Mouse (Mus musculus) monocyte, adult 2 months (primary cell): ENCODE data around the gene S1pr4.

Experiments used
- DNase-seq, 2 experiments: peaks; one replicate each; pipeline ENCODE4 v3.0.0; 2022; ENCODE audit warnings: low spot score in 2 of 2, low read depth in 1 of 2

S1pr4 gene

DNA sequence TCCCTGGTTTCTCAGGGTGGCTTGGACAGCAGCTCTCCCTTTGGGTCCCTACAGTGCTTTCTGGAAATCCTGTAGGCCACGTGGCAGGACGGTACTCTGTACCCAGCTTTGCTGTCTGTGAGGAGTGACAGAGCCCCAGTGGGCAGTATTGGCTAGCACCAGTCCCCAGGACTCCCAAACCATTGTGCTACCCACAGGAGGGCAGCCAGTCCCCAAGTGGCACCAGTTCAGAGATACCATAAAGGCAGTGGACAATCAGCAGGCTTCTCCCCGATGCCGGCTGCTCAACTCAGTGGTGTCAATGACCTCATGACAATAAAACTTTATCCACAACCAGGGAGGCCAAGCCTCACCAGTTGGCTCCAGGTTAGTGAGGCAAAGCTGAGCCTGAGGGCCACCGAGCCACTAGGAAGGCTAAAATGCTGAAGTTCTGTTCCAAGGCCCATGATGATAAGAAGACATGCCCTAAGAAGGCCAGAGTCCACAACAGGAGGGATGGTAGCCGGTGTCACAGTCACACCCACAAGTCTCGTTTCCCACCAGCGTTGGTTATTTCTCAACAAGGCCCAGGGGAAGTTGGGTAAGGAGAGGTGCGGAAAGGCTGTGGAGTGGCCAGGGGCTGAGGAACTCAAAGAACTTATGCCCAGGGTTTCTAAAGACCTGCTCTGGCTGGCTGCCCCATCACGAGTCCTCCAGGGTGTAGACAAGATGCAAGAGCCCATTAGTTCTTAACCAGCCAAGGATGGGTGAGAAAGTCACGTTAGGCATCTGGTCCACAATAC lies 5.5 kb downstream of the S1pr4 start:
- peak; percentile 56 to 63 for DNase-seq

- DNase-seq = no peak
Observed at GRCm38 (mm10) chr10:81493601-81494220, 6.2 kb downstream of the S1pr4 start.

DNA sequence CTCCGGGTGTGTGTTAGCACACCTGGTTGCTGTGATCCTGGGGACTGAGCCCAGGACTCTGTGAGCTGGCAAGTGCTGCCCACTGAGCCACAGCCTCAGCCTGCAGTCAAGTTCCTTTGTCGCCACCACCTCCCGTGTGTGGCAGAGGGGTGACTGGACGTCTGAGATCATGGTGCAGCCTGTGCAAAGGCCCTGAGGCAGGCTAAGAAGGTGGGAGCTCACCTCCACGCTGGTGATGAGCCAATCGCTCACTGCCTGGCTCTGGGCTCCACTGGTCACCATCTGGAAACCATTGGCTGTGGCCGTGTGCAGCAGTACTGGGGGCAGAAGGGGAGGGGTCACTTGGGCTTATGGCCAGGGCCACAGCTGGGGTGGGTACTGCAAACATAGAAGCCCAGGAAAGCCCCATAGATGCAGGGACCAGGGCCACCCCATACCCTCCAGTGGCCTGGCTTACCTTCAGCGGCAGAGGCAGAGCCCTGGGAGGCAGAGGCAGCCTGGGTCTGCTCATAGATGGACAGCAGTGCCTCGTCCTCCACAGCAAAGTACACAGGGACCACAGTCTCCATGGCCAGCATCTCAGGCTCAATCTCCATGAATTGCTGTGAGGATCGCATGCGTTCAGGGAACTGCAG lies 7.2 kb downstream of the S1pr4 start:
- no peak for DNase-seq

GRCm38 (mm10) chr10:81491018-81491417 lies 8.9 kb downstream of the S1pr4 start:
- no peak for DNase-seq

- DNase-seq = no peak
Observed at GRCm38 (mm10) chr10:81489941-81490340, 10.0 kb downstream of the S1pr4 start.

DNA sequence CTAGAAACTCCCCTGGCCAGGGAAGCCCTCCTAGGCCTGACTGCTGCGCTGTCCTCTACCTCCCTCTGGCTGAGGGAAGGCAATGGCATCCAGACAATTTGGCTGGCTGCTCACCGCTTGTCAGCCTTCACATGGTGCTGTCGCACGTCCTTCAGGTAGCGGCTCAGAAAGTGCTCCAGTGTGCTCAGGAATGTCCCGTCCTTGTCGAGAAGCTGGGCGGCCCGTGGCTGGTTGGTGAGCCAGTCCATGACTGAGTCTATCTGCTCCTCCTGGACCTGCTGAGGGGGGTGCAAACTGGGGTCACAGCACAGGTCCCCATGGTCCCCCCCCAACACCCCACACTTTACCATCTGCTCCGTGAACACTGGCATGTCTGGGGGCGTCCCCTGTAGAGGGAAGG lies 11.9 kb downstream of the S1pr4 start:
- DNase-seq = no peak

DNA sequence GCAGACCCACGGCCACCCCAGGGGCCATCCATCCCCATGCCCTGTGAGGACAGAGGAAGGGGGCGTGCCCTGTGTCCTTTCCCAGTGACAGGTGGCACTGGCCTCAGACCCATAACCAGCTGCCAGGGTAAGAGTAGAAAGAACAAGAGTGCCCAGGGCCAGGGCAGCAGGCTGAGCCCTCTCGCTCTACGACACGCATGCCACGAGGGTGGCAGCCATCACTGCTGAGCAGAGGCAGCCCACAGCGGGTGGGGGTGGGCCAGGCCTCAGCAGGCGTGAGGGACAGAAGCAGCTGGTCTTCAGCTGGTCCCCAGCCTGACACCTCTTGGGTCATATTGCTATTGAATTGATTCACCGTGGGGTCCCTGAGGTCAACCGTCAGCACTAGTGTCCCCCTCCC lies 13.4 kb downstream of the S1pr4 start:
- DNase-seq = no peak

DNA sequence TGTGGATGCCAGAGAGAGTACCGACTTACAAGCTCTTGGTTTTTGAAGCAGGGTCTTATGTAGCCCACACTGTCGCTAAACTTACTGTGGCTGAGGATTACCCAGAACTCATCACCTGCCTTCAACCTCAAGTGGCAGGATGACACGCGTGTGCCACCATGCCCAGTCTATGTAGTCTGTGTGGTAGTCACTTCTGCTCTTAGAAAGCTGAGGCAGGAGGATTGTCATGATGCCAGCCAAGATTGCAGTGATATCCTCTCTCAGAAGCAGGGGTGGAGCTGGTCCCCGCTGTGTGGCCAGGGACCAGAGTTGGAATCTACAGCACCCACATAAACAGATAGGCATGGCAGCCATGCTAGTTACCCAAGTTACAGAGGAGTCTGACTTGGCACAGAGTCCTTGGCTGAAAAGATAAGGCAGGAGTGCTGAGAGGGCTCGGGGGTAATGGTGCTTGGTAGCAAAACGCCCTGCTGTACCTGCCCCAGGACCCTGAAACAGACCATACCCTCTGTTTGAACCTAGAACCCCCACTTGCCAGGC lies 14.4 kb downstream of the S1pr4 start:
- DNase-seq = no peak

DNA sequence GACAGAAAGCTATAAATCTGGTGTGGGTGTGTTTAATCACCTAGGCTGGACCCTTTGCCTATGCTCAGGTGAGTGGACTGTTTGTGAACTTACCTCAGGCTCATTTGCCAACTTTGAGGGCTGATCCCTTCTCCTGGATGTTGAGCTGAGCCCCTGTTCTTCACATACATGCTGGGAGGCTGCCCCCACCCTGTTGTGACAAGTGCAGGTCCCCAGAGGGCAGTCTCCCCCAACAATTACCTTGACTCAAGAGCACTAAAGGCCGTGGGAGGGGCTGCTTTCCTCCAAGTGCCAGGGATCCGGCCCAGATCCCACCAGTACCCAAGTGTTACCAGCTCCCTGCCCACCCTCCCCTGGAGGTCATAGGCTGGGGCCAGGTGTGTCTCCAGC lies 14.9 kb downstream of the S1pr4 start:
- DNase-seq = no peak

DNA sequence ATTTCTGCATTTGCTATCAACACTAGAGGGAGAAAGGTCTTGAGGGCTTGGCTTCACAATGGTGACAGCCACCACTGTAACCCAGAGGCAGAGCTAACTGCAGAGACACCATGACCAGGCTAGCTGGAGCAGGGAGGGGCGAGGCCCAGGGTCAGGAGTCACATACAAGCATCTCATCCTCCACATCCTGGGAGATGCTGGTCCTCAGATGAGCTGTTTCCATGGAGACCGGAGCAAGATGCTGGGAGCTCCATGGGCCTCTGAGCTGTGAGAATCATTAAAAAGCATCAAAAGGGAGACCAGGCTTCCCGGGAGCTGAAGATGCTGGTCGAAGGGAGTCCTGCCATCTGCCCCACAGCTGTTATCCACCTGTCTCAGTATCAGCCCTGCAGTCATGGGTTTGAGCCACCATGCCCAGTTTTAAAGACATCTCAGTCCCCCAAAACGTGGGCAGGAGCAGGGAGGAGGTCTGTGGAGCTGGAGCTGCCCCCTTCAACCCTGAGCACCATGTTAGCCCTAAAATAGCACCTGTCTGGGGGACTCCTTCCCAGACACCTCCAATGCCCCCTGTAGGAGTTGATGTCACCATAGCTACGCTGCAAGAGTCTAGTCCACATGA lies 15.4 kb downstream of the S1pr4 start:
- no peak for DNase-seq

DNA sequence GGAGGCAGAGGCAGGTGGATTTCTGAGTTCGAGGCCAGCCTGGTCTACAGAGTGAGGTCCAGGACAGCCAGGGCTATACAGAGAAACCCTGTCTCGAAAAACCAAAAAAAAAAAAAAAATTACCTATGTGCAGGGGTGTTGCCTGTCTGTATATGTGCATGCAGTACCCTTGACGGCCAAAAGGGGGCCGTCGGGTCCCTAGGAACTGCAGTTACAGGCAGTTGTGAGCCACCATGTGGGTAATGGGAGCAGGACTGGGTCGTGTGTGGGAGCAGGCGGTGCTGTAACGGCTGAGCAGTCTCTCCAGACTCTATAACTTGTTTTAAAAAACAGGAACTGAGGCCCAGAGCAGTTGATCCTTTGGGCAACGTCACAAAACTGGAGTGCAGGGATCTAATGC lies 15.9 kb downstream of the S1pr4 start:
- DNase-seq = no peak

DNA sequence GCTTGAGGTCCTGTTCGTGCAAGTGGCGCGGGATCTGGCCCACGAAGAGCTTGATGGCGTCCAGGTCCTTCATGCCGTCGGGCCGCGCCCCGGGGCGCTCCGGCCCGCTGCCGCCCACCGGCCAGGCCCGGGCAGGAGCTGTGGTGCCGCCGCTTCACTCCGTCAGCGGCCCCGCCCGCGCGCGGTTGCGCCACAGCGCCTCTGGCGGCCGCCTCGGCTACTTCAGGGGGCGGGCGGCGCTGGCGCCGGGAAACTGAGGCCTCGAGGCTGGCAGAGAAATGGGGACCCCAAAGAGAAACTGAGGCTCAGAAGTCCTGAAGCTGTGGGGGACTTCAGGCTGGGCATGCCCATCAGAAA lies 17.4 kb downstream of the S1pr4 start, which contains the start of gene Celf5:
TSS of gene Celf5 (minus strand) at position 177 of the 357 bp plus-strand sequence.
- DNase-seq = peak in 1 of 2 experiments; percentile 32

GRCm38 (mm10) chr10:81481605-81482532 lies 18.1 kb downstream of the S1pr4 start:
- DNase-seq = no peak

GRCm38 (mm10) chr10:81474461-81474860 lies 25.5 kb downstream of the S1pr4 start:
- no peak for DNase-seq

GRCm38 (mm10) chr10:81473003-81473451 lies 26.9 kb downstream of the S1pr4 start:
- no peak for DNase-seq

- no peak for DNase-seq
Observed at GRCm38 (mm10) chr10:81472403-81473002, 27.4 kb downstream of the S1pr4 start.

DNA sequence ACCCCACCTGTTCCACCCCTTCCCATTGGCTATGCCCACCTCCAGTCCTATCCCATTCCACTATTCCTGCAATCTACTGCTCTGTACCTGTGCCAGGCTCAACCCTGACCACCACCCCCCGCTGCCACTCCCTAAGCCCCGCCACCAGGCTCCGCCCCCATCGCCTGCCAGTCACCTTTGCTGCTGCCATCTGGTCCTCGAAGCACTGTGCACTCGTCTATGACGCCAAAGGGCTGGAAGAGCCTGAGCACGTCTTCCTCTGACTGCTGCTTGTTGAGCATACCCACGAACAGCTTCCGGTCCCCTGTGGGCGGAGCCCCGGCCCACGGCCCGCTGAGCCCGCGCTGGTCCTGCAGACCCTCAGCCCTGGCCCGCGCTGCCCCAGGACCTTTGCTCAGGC lies 29.5 kb downstream of the S1pr4 start:
- DNase-seq = no peak

DNA sequence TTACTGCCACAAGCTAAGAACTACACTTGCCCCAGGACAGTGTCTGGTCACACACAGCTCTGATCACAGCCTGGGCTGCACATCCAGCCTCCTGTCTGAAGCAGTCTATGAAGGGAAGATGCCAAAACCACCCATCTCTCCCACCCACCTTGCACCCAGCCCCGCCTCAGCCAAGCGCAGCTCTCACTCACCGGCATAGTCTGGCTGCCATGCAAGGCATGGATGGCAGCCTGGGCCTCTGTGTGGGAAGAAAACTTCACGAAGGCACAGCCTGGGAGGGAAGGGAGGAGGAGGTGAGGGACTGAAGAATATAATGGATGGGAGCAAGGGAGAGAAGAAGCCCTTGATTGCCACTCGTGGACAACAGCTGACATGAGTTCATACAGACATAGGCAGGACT lies 30.7 kb downstream of the S1pr4 start:
- DNase-seq = no peak

GRCm38 (mm10) chr10:81467670-81468235 lies 32.2 kb downstream of the S1pr4 start:
- no peak for DNase-seq

DNA sequence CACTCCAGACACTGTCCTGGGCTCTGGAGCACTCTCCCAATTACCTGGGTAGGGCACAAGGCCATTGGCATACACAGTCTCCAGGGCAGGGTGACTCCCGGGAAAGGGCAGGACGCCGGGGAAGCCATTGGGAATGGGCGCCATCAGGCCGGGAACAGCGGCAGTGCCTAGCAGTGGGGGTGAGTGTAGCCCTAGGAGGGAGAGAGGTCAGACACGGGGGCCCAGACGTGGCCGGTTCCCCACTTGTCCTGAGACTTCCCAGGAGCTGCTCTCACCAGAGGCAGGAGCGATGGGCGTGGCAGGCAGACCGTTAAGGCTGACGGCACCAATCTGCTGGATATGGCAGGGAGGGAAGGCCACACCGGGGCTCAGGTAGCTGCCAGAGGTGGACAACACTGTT lies 33.1 kb downstream of the S1pr4 start:
- no peak for DNase-seq
